Mouse (Mus musculus) heart, postnatal 0 days (tissue): ENCODE measurements around the gene 4933428M09Rik. TPM values are rescaled to one million over a fixed set of nuclear protein-coding genes. Genes with fewer than 3 reads are reported as not detected.
"Not testable (repeated sequence)": the region's sequence is repeated elsewhere in the genome, so short reads cannot be mapped to it uniquely, and the experiment has no call there.

Experiments used
- ATAC-seq: fragments of 200-750 bp; cut with Nextera tagmentation; 2 replicates; pipeline ENCODE4 v1.8.0; 2017; ENCODE audit warnings: low read depth, moderate number of reproducible peaks, moderate library complexity; ENCODE audit not compliant: insufficient read depth
- DNase-seq: peaks from one replicate; pipeline ENCODE4 v3.0.0-alpha.2; 2016; ENCODE audit warnings: low spot score
- H3K27ac ChIP-seq: fragments of 300-500 bp; sonication (generic); 2 replicates; pipeline ENCODE4 v1.5.1; 2014; ENCODE audit warnings: low read depth, mild to moderate bottlenecking
- H3K27me3 ChIP-seq: fragments of 300-500 bp; sonication (generic); 2 replicates; pipeline ENCODE4 v1.6.1; 2014; ENCODE audit warnings: low read length, mixed read lengths; ENCODE audit not compliant: control insufficient read depth, insufficient read depth
- H3K36me3 ChIP-seq: fragments of 300-500 bp; sonication (generic); replicated peaks from 2 replicates; pipeline ENCODE4 v1.6.1; 2014; ENCODE audit warnings: low read length, mixed read lengths; ENCODE audit not compliant: control insufficient read depth, insufficient read depth
- H3K4me1 ChIP-seq: fragments of 300-500 bp; sonication (generic); 2 replicates; pipeline ENCODE4 v1.6.1; 2014; ENCODE audit warnings: antibody characterized with exemption; ENCODE audit not compliant: control insufficient read depth, insufficient read depth
- H3K4me2 ChIP-seq: fragments of 300-500 bp; sonication (generic); 2 replicates; pipeline ENCODE4 v1.6.1; 2014; ENCODE audit warnings: low read depth, mild to moderate bottlenecking, low read length, moderate library complexity
- H3K4me3 ChIP-seq: fragments of 300-500 bp; sonication (generic); 2 replicates; pipeline ENCODE4 v1.5.1; 2014; ENCODE audit warnings: low read depth, low read length
- H3K9ac ChIP-seq: fragments of 300-500 bp; sonication (generic); replicated peaks from 2 replicates; pipeline ENCODE4 v1.6.1; 2014; ENCODE audit warnings: low read depth, low read length, mixed read lengths
- H3K9me3 ChIP-seq: fragments of 300-500 bp; sonication (generic); replicated peaks from 2 replicates; pipeline ENCODE4 v1.6.1; 2016; ENCODE audit warnings: low read length; ENCODE audit not compliant: control insufficient read depth
- CTCF ChIP-seq: IDR thresholded peaks from 2 replicates; pipeline ENCODE4 v1.5.1; 2016; ENCODE audit warnings: antibody characterized with exemption, control low read depth, low read depth
- EP300 ChIP-seq: IDR thresholded peaks from 2 replicates; pipeline ENCODE4 v1.6.1; 2016; ENCODE audit warnings: antibody characterized with exemption, low read depth
- WGBS: fragments of 180-500 bp; shearing (Covaris S2); extraction: QIAGEN DNeasy Blood & Tissue Kit; methylation state at CpG from one replicate; pipeline ENCODE4 v1.1.7; 2014; 5-methylcytosine and 5-hydroxymethylcytosine counted together
- polyA plus RNA-seq: library from polyadenylated mRNA; unstranded; fragments of >200 nt; fragmentation: Nextera tagmentation; extraction: Ambion mirVana; gene quantifications from 2 replicates; pipeline ENCODE4 v1.2.1, GENCODE M21; 2015
- total RNA-seq: library from RNA; depleted of rRNA; stranded (reverse); fragments of >200 nt; gene quantifications from 2 replicates; pipeline ENCODE4 v1.2.3, GENCODE M21; 2014; ENCODE audit warnings: low replicate concordance; rRNA removed

The 4933428M09Rik gene
- total RNA-seq: not detected in 2 replicates
- polyA plus RNA-seq: not detected in 2 replicates

- no peak for DNase-seq
Measured at GRCm38 (mm10) chrX:139178928-139179327, at the start of gene 4933428M09Rik. TSS of gene 4933428M09Rik (plus strand) at chrX:139179228.

GRCm38 (mm10) chrX:139134031-139134430, 45.0 kb upstream of the 4933428M09Rik start:
- no peaks in the 10 kb centered on the region for H3K36me3 ChIP-seq
- no peaks in the 10 kb centered on the region for H3K4me1 ChIP-seq
- no peak for TF ChIP-seq CTCF
- no peak for TF ChIP-seq EP300
- WGBS: 51% methylated on average over 4 of the region's 4 CpGs
- H3K9ac ChIP-seq: no peak overlapping the region
- H3K27ac ChIP-seq: no peak overlapping the region
- no peak for ATAC-seq
- H3K27me3 ChIP-seq: no peaks in the 10 kb centered on the region
- no peak overlapping the region for H3K4me3 ChIP-seq
- no peaks in the 10 kb centered on the region for H3K9me3 ChIP-seq
- no peak overlapping the region for H3K4me2 ChIP-seq
- no peak for DNase-seq

More at GRCm38 (mm10) chrX:139178928-139179327, at the start of gene 4933428M09Rik:
- no peak for ATAC-seq
- Histone ChIP-seq H3K27me3 (no peaks in the 10 kb centered on the region), H3K4me2 (no peak within 1 kb of the TSS), H3K4me1 (no peaks in the 10 kb centered on the region), H3K9me3 (no peaks in the 10 kb centered on the region), H3K27ac (no peak within 1 kb of the TSS), H3K4me3 (no peak within 1 kb of the TSS), H3K9ac (no peak within 1 kb of the TSS), H3K36me3 (no peaks in the 10 kb centered on the region)
- TF ChIP-seq EP300: no peak
- no peak for TF ChIP-seq CTCF
- 81% methylated on average over 8 of the region's 8 CpGs for whole genome bisulfite sequencing

GRCm38 (mm10) chrX:139191506-139191905, 12.5 kb downstream of the 4933428M09Rik start:
- not testable (repeated sequence) for H3K4me1 ChIP-seq, H3K4me2 ChIP-seq, H3K27ac ChIP-seq, H3K9me3 ChIP-seq, DNase-seq, H3K36me3 ChIP-seq, ATAC-seq, H3K27me3 ChIP-seq, H3K4me3 ChIP-seq, H3K9ac ChIP-seq
- peak; percentile 9; the same call in 1 of the 2 replicates for TF ChIP-seq CTCF
- WGBS: 76% methylated on average over 3 of the region's 3 CpGs

GRCm38 (mm10) chrX:139194572-139195279, 15.7 kb downstream of the 4933428M09Rik start:
- no peak overlapping the region for H3K9ac ChIP-seq
- TF ChIP-seq CTCF (no peak), EP300 (no peak)
- WGBS: 22% methylated on average over 1 of the region's 1 CpGs

GRCm38 (mm10) chrX:139209191-139209828, 30.3 kb downstream of the 4933428M09Rik start:
- H3K36me3 ChIP-seq, H3K9me3 ChIP-seq, H3K27me3 ChIP-seq, DNase-seq, ATAC-seq, H3K27ac ChIP-seq, H3K4me1 ChIP-seq, H3K9ac ChIP-seq: not testable (repeated sequence)
- peak overlapping the region; percentile 66; the same call in 1 of the 2 replicates for H3K4me2 ChIP-seq
- WGBS: 60% methylated on average over 4 of the region's 4 CpGs
- H3K4me3 ChIP-seq: peak overlapping the region; percentile 59; the same call in 1 of the 2 replicates

More at GRCm38 (mm10) chrX:139194572-139195279, 15.7 kb downstream of the 4933428M09Rik start:
- Histone ChIP-seq H3K27ac (no peak overlapping the region), H3K4me3 (no peak overlapping the region), H3K36me3 (no peaks in the 10 kb centered on the region), H3K27me3 (no peaks in the 10 kb centered on the region), H3K4me2 (no peak overlapping the region), H3K4me1 (no peaks in the 10 kb centered on the region), H3K9me3 (no peaks in the 10 kb centered on the region)
- ATAC-seq (no peak), DNase-seq (no peak)
